Mouse (Mus musculus): Measurements from ENCODE around the gene Hsd3b2.

DNA sequence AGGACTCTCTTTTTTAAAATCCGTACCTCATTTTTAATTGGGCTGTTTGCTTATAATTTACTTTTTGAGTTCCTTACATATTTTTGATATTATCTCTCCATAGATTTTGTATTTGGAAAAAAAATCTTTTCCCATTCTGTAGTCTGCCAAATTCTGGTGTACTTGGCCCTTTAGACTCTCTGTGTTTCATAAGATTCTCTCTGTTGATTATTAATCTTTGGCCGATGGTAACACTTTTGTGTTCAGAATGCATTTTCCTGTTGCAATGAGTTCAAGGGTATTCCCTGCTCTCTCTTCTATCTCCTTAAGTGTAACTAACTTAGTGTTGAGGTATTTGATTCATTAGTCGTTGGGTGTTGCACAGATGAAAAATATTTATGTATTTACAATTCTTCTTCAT, 32.5 kb upstream of the Hsd3b2 start:
- TF ChIP-seq CTCF (IDR thresholded peaks at IDR 0.05; ENCODE audit: control insufficient read depth, insufficient read depth, low read length) (no peak), POLR2A (IDR thresholded peaks at IDR 0.05; ENCODE audit: borderline replicate concordance, control insufficient read depth, low read depth, low read length) (no peak)

Data from bone marrow, adult 2 months (tissue).